Mouse (Mus musculus) lung, postnatal 0 days (tissue): ENCODE data around the gene Acsl1.

Source experiments
- CTCF ChIP-seq: IDR thresholded peaks from 2 replicates; pipeline ENCODE4 v1.5.1; 2016; ENCODE audit warnings: antibody characterized with exemption, mild to moderate bottlenecking
- EP300 ChIP-seq: IDR thresholded peaks from 2 replicates; pipeline ENCODE4 v1.6.1; 2016; ENCODE audit warnings: antibody characterized with exemption, mild to moderate bottlenecking, control low read depth

DNA sequence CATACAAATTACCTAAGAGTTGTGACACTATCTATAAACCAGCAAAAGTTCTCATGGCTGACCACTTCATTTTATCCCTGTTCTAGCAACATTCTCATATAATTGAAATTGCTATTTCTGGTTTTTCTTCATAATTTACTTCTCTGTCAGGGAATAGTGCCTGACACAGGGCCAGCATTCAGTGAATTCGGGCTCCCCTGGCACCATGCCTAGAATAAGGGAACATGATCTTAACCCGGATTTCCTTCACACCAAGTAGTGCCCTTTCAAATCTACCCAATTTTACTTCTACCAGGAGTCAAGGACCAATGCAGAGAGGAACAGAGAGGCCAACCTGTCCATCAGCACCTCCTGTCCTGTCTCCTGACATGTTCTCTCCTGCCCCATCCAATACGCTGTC, 114.7 kb downstream of the Acsl1 start:
- TF ChIP-seq CTCF (no peak), EP300 (no peak)
